Mouse (Mus musculus) C2C12 (cell line): ENCODE measurements around the gene Gca.

Experiments used
- CEBPB ChIP-seq: IDR thresholded peaks from one replicate; pipeline ENCODE4 v1.6.1; 2011; ENCODE audit warnings: low read depth, mild to moderate bottlenecking, control low read depth, moderate library complexity
- CTCF ChIP-seq: IDR thresholded peaks from one replicate; pipeline ENCODE4 v1.5.1; 2011; ENCODE audit not compliant: control insufficient read depth, insufficient read depth, insufficient read length
- MAX ChIP-seq: IDR thresholded peaks from one replicate; pipeline ENCODE4 v1.6.1; 2011; ENCODE audit warnings: mild to moderate bottlenecking, control low read depth
- MYOG ChIP-seq: IDR thresholded peaks from one replicate; pipeline ENCODE4 v1.6.1; 2011; ENCODE audit not compliant: control insufficient read depth, insufficient read length; ENCODE audit errors: extremely low read depth

- TF ChIP-seq MYOG (no peak), CTCF (no peak), CEBPB (no peak), MAX (no peak)
Observed at GRCm38 (mm10) chr2:62656072-62656471, 8.0 kb upstream of the Gca start.
